Mouse (Mus musculus) lung, adult 2 months (tissue): ENCODE measurements at regions not wholly inside any gene's neighbourhood (a gene's known extent, or its start where the extent isn't known, plus 50 kb on each side); places are given as distances from the start of the nearest gene placed in this dataset.

ENCODE experiments used
- CTCF ChIP-seq: fragments of 200-500 bp; IDR thresholded peaks from 2 replicates; pipeline ENCODE4 v1.5.1; 2011; ENCODE audit warnings: mild to moderate bottlenecking, low read length, control low read depth; ENCODE audit not compliant: insufficient read depth
- POLR2A ChIP-seq: fragments of 200-500 bp; IDR thresholded peaks from 2 replicates; pipeline ENCODE4 v1.6.1; 2011; ENCODE audit warnings: low read depth, mild to moderate bottlenecking, control low read depth, low read length, borderline replicate concordance; ENCODE audit errors: extremely low read depth

DNA sequence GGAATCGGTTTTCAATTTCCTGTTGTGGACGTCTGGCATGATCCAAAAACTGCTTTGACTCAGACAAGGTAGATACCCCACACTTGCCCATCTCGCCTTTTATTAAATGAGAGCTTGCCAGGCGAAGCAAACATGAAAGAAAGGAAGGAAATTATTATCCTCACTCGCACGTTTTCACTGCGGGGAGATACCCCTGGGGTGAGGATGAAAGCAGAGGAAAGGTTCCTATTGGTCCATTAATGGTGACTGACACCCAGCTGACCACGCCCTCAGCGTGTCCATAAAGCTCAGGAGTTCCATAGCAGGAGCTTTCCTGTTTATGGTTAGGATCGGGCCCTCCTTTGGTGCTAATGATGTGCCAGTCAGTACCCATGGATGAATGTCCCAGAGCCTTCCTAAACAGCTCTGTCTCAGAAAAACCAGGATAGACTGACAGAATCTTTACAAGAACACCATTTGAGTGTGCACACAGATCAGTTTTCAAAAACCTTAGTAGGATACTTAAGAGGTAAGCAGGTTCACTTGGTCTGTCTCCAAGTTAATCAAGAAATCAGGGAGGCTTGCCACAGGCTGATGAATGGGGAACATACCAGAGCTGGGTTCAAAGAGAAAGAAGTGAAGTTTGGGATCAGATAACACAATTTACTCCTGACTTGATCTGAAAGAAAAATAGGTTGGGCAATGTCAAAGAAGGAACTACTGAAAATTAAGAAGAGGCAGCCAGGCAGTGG is 130.7 kb upstream of the Nebl start:
- no peak for TF ChIP-seq CTCF
- TF ChIP-seq POLR2A: no peak
